Mouse (Mus musculus) kidney, embryonic 15.5 days (tissue): ENCODE measurements around the gene Nell1. TPM values are rescaled to one million over a fixed set of nuclear protein-coding genes. Genes with fewer than 3 reads are reported as not detected.
"Not testable (repeated sequence)": the region's sequence is repeated elsewhere in the genome, so short reads cannot be mapped to it uniquely, and the experiment has no call there.

Source experiments
- ATAC-seq: fragments of 200-750 bp; cut with Nextera tagmentation; replicated peaks from 2 replicates; pipeline ENCODE4 v1.8.0; 2017; ENCODE audit warnings: moderate TSS enrichment; ENCODE audit not compliant: low FRiP score
- H3K27ac ChIP-seq: fragments of 300-500 bp; sonication (generic); 2 replicates; pipeline ENCODE4 v1.5.1; 2015; ENCODE audit warnings: mild to moderate bottlenecking, inconsistent platforms
- H3K27me3 ChIP-seq: fragments of 300-500 bp; sonication (generic); 2 replicates; pipeline ENCODE4 v1.6.1; 2015; ENCODE audit warnings: inconsistent platforms
- H3K36me3 ChIP-seq: fragments of 300-500 bp; sonication (generic); 2 replicates; pipeline ENCODE4 v1.6.1; 2015; ENCODE audit warnings: inconsistent platforms
- H3K4me1 ChIP-seq: fragments of 300-500 bp; sonication (generic); 2 replicates; pipeline ENCODE4 v1.6.1; 2015; ENCODE audit warnings: inconsistent platforms
- H3K4me2 ChIP-seq: fragments of 300-500 bp; sonication (generic); 2 replicates; pipeline ENCODE4 v1.6.1; 2015; ENCODE audit warnings: moderate library complexity, mild to moderate bottlenecking, inconsistent platforms
- H3K4me3 ChIP-seq: fragments of 300-500 bp; sonication (generic); replicated peaks from 2 replicates; pipeline ENCODE4 v1.5.1; 2015; ENCODE audit warnings: mild to moderate bottlenecking, inconsistent platforms
- H3K9ac ChIP-seq: fragments of 300-500 bp; sonication (generic); 2 replicates; pipeline ENCODE4 v1.6.1; 2015; ENCODE audit warnings: mild to moderate bottlenecking, inconsistent platforms
- H3K9me3 ChIP-seq: fragments of 300-500 bp; sonication (generic); replicated peaks from 2 replicates; pipeline ENCODE4 v1.6.1; 2016; ENCODE audit warnings: inconsistent platforms
- WGBS: fragments of 180-500 bp; shearing (Covaris S2); methylation state at CpG from one replicate; pipeline ENCODE4 v1.1.7; 2015; ENCODE audit warnings: mixed read lengths; 5-methylcytosine and 5-hydroxymethylcytosine counted together
- polyA plus RNA-seq: library from polyadenylated mRNA; unstranded; fragments of >200 nt; fragmentation: Nextera tagmentation; extraction: Ambion mirVana; gene quantifications from 2 replicates; pipeline ENCODE4 v1.2.1, GENCODE M21; 2015

The Nell1 gene
- 11.5 and 12.3 TPM in 2 replicates for polyA plus RNA-seq

DNA sequence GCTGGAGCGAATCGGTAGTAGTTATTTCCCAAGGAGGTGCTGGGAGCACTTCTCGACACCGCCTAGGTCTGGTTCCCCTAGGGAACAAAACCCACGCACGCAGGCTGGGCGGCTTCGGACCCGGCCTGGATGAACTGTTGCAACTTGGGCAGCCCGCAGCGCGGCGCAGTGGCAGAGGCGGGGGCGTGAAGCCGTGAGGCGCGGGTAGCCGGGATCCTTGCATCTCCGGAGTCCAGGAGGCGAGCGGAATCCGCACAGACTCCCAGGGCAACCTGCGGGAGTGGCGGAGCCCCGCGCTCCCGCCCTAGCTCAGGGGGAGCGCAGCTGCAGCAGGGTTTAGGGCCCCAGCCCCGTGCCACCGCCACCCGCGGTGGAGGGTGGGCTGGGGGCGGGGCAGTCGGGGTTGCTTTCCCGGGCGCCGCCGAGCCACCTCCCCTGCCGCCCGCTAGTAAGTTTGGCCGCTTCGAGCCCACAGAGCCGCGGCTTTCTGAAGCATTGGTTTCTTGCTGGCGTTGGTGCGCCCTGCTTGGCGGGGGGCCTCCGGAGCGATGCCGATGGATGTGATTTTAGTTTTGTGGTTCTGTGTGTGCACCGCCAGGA is at the start of gene Nell1:
Gene Nell1 (plus strand): TSS at position 24 of the 600 bp plus-strand sequence.
- Histone ChIP-seq H3K4me3 (peak within 1 kb of the TSS; percentile 59), H3K27me3 (peaks cover 56% of the 10 kb centered on the region), H3K9ac (peak within 1 kb of the TSS; percentile 50), H3K27ac (no peak within 1 kb of the TSS), H3K4me2 (peak within 1 kb of the TSS; percentile 95), H3K36me3 (no peaks in the 10 kb centered on the region), H3K9me3 (no peaks in the 10 kb centered on the region), H3K4me1 (peaks cover 31% of the 10 kb centered on the region)
- under 1% methylated on average over 52 of the region's 52 CpGs for WGBS
- ATAC-seq: peak; percentile 62

DNA sequence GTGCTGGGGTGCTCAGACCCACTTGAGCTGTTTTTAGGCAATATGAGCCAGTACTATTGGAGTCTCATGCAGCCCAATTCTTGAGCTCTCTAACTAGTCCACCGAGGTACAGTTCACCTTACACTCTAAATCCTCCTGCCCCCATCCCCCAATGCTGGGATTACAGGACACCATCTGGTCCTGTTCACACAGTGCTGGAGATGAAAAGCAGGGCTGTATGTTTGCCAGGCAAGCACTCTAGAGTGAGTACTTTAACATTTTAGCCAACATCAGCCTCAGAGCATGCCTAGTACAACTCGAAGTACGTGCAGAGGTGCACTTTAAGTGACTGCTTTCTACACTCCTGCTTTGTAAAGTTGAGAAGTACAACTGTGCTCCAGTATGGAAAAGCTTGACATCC is 46.1 kb upstream of the Nell1 start:
- no peaks in the 10 kb centered on the region for H3K27me3 ChIP-seq
- no peak for ATAC-seq

DNA sequence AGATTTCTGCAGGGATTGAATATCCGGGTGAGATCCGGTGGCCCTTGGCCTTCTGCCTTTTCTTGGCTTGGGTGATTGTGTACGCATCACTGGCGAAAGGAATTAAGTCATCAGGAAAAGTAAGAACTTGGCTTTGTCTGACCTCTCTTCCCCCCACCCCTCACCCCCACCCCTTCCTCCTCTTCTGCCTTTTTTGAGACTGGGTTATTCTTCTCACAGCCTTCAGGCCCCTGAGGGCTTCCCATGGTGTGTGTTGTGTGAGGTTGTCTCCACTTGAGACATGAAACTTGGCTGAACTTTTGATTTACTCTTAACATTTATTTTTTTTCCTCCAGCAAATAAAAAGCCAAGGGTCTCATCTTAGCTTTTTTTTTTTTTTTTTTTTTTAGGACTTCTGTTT is 44.7 kb upstream of the Nell1 start:
- Histone ChIP-seq H3K4me1 (no peaks in the 10 kb centered on the region), H3K27ac (no peak overlapping the region), H3K27me3 (no peaks in the 10 kb centered on the region), H3K4me2 (no peak overlapping the region), H3K9me3 (no peaks in the 10 kb centered on the region), H3K4me3 (no peak overlapping the region), H3K36me3 (no peaks in the 10 kb centered on the region), H3K9ac (no peak overlapping the region)
- ATAC-seq: peak; percentile 57
- 36% methylated on average over 4 of the region's 4 CpGs for WGBS

More for the DNA sequence above, 46.1 kb upstream of the Nell1 start:
- no peak overlapping the region for H3K4me2 ChIP-seq
- H3K9ac ChIP-seq: no peak overlapping the region
- H3K4me1 ChIP-seq: no peaks in the 10 kb centered on the region
- no peak overlapping the region for H3K4me3 ChIP-seq
- WGBS: 60% methylated on average over 3 of the region's 3 CpGs
- no peak overlapping the region for H3K27ac ChIP-seq
- no peaks in the 10 kb centered on the region for H3K36me3 ChIP-seq
- no peaks in the 10 kb centered on the region for H3K9me3 ChIP-seq

DNA sequence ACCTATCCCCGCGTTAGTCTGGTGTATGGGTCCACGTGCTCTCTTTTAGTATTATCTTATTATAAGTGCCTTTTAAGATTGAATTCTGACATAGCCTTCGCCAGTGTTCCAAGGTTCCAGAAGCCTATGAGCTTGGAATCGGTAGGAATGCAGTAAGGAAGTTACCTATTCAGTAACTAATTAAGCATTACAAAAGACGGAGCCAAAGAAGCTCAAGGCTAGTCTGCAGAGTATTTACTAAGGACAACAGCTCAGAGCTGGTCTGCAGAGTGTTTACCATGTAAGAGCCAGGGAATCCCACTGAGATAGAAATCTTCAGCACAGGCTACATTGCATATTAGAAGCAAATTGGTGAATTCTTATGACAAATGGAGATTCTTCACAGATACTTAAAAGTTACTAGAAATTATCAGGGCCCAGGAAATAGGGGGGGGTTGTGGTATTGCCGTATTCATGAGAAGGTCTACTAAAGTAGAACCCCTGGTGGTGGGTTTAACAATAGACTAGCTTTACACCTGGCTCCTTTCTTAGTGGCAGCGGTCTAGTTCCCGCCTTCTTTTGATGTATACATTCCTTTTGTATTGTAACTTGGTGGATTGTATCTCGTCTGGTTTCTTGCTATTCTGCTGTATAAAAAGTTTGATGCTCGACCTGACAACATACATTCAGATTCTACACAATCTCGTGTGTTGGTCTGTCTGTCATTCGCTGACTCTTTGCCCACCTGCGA is 41.1 kb upstream of the Nell1 start:
- WGBS: 88% methylated on average over 14 of the region's 14 CpGs
- H3K27me3 ChIP-seq, ATAC-seq, H3K4me2 ChIP-seq, H3K4me3 ChIP-seq, H3K9me3 ChIP-seq, H3K36me3 ChIP-seq, H3K9ac ChIP-seq, H3K4me1 ChIP-seq, H3K27ac ChIP-seq: not testable (repeated sequence)

DNA sequence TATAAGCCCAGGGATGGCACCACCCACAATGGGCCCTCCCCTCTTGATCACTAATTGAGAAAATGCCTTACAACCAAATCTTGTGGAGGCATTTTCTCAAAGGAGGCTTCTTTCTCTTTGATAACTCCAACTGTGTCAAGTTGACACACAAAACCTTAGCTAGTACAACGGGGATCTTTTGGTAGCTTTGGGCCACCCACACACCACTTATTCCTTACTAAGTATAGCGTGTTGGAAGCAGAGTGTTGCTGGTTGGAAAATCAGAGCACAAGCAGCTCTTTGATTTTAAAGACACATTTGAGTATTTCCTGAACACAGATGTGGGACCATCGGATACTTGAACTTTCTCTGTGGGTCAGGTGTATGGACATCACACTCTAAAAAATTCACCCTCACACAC is 37.8 kb upstream of the Nell1 start:
- Histone ChIP-seq H3K4me2 (no peak overlapping the region), H3K9me3 (no peaks in the 10 kb centered on the region), H3K27me3 (no peaks in the 10 kb centered on the region), H3K4me1 (no peaks in the 10 kb centered on the region), H3K4me3 (no peak overlapping the region), H3K9ac (no peak overlapping the region), H3K27ac (no peak overlapping the region), H3K36me3 (no peaks in the 10 kb centered on the region)
- ATAC-seq: no peak
- WGBS: 87% methylated on average over 3 of the region's 3 CpGs

DNA sequence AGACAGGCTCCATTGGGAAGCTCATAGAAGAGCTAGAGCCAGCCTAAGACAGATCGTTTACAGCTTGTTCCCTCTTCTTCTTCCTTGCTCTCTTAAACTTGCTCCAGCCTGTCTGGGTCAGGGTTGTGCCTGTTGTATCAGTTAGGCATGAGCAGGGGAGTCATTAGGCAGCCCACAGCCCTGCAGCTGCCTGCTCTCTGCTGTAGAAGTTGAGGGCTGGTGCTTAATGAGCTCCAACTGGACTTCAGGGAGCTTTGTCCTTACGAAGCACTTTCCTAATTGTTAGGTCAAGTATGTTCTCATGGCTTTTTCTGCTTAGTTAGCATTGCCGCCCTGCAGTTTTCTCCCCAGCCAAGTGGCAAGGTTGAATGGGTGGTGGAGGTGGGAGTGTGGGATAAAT is 32.6 kb upstream of the Nell1 start:
- Histone ChIP-seq H3K4me1 (no peaks in the 10 kb centered on the region), H3K36me3 (no peaks in the 10 kb centered on the region), H3K27me3 (no peaks in the 10 kb centered on the region), H3K4me3 (no peak overlapping the region), H3K27ac (no peak overlapping the region; the same call in 1 of the 2 replicates), H3K9ac (no peak overlapping the region), H3K4me2 (no peak overlapping the region), H3K9me3 (no peaks in the 10 kb centered on the region)
- ATAC-seq: peak; percentile 66; the same call in 1 of the 2 replicates
- WGBS: 48% methylated on average over 3 of the region's 3 CpGs

DNA sequence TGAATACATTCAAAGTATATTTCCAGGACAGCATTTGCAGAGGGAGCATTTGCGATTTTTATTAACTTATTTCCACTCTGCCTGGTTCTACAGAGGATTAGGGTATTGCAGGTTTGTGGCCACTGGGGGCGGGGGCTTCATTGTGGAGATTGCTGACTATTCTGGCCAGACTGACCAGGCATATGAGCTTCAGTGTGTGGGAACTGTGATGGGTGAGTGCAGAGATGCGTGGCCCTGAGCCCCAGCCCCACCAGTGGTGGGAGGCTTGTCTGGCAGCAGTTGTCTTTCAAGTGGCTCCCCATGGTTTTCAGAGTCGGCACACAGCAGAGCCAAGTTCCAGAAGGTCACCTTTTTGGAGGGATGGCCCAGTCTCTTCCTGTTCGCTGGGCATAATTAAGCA is 32.2 kb upstream of the Nell1 start:
- Histone ChIP-seq H3K4me3 (no peak overlapping the region), H3K4me1 (no peaks in the 10 kb centered on the region), H3K36me3 (no peaks in the 10 kb centered on the region), H3K4me2 (no peak overlapping the region), H3K27ac (no peak overlapping the region), H3K9ac (no peak overlapping the region), H3K9me3 (no peaks in the 10 kb centered on the region), H3K27me3 (no peaks in the 10 kb centered on the region)
- ATAC-seq: peak; percentile 52; the same call in 1 of the 2 replicates
- WGBS: 57% methylated on average over 5 of the region's 5 CpGs

DNA sequence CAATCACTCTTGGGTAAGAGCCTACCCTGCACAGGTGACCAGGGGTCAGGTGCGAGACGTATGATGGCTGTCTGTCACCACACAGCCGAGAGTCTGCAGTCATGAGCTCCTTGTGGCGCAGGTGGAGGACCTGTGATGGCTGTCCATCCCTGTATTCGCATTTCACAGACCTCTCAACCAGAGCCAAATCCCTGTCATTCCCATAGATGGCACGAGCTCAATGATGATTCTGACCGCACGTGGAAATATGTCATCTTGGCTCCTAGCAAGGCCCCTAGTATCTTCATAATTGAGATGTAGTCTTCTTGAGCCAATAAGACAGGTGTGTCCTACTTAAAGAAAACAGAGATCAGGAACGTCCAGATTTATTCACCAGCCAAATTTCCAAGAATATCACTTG is 28.0 kb upstream of the Nell1 start:
- Histone ChIP-seq H3K4me3 (no peak overlapping the region), H3K27me3 (no peaks in the 10 kb centered on the region), H3K9ac (no peak overlapping the region), H3K9me3 (no peaks in the 10 kb centered on the region), H3K27ac (no peak overlapping the region), H3K4me2 (no peak overlapping the region), H3K36me3 (no peaks in the 10 kb centered on the region), H3K4me1 (no peaks in the 10 kb centered on the region)
- no peak for ATAC-seq
- WGBS: 90% methylated on average over 9 of the region's 9 CpGs

DNA sequence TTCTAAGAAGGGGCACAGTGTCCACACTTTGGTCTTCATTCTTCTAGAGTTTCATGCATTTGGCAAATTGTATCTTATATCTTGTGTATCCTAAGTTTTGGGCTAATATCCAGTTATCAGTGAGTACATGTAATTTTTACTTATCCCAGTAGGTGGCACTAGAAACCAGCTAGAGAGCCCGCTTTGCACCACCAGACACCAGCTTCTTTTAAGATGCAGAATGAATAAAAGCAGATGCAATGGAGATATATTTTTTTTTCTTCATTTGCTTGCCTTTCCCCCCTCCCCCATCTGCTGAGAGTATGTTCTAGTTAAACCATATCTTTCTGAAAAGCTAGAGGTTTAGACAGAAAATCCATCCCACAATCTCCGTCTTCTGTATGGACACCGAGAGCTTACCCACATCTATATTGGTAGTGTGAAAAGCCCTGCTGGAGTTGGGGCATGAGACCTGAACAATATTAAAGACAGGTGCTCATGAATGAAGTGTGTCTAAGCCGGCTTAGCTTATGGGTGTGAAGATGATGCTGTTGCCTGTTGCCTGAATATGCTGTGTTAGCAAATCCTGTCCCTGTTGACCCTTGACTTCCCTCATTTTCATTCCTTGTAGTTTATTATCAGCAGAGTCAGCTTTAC is 21.0 kb upstream of the Nell1 start:
- ATAC-seq: no peak
- H3K4me1 ChIP-seq: peaks cover 23% of the 10 kb centered on the region
- 51% methylated on average over 4 of the region's 4 CpGs for WGBS

DNA sequence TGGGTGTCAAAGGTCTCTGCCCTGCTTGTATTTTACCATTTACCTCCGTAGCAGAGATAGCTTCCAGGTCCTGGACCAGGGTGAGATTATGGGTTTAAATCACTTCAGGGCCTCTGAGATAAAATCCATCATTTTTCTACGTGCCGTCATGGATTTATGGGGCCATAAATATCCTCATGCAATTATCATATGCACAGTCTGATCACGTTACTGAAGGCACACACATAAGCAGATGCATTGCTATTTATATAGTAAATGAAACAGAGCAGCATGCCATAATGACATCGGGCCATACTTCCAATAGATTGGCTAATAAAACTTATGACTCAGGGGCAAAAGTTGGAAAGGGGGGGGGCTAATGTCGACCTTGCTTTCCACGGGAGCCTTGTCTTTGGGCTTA is 19.8 kb upstream of the Nell1 start:
- H3K27ac ChIP-seq: no peak overlapping the region
- H3K9ac ChIP-seq: no peak overlapping the region
- H3K9me3 ChIP-seq: no peaks in the 10 kb centered on the region
- no peaks in the 10 kb centered on the region for H3K36me3 ChIP-seq
- H3K4me3 ChIP-seq: no peak overlapping the region
- H3K27me3 ChIP-seq: no peaks in the 10 kb centered on the region
- no peak overlapping the region for H3K4me2 ChIP-seq
- no peak for ATAC-seq
- WGBS: 18% methylated on average over 7 of the region's 7 CpGs
- peaks cover 23% of the 10 kb centered on the region for H3K4me1 ChIP-seq

More for the DNA sequence above, 21.0 kb upstream of the Nell1 start:
- no peak overlapping the region for H3K4me2 ChIP-seq
- no peak overlapping the region for H3K27ac ChIP-seq
- no peak overlapping the region for H3K4me3 ChIP-seq
- H3K27me3 ChIP-seq: no peaks in the 10 kb centered on the region
- H3K9me3 ChIP-seq: no peaks in the 10 kb centered on the region
- no peak overlapping the region for H3K9ac ChIP-seq
- H3K36me3 ChIP-seq: no peaks in the 10 kb centered on the region

DNA sequence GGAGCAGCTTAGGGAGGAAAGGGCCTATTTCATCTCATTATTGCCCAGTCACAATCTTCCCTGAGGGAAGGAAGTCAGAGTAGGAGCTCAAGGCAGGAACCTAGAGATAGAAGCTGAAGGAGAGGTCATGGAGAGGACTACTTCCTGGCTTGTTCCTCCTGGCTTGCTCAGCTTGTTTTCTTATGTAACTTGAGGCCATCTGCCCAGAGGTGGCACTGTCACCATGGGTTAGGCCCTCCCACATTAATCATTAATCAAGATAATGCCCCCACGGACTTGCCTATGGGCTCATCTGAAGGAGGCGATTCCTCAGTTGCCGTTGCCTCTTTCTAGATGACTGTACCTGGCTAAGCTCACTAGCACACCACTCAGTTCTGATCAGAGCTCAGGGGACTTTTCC is 17.5 kb upstream of the Nell1 start:
- H3K27me3 ChIP-seq: no peaks in the 10 kb centered on the region
- H3K9ac ChIP-seq: no peak overlapping the region
- H3K27ac ChIP-seq: peak overlapping the region; percentile 41; the same call in 1 of the 2 replicates
- H3K36me3 ChIP-seq: no peaks in the 10 kb centered on the region
- H3K9me3 ChIP-seq: no peaks in the 10 kb centered on the region
- peak; percentile 80 for ATAC-seq
- no peak overlapping the region for H3K4me2 ChIP-seq
- no peak overlapping the region for H3K4me3 ChIP-seq
- peaks cover 23% of the 10 kb centered on the region for H3K4me1 ChIP-seq
- WGBS: 14% methylated on average over 3 of the region's 3 CpGs

DNA sequence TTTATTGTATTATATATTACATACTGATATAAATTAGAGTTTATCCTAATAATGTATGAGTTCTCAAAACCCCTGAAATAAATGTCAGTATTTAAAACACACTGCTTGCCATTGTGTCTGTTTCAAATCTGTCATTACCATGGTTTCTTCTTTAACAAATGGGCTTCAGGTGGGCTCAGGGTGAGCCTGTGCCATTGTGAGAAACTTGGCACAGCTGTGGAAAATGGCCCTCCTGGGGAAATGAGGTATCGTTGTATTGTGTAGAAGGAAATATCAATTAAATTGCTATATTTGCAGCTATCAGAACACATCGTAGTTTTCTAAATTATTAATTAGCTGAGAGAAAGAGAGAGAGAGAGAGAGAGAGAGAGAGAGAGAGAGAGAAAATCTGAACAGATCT is 10.9 kb upstream of the Nell1 start:
- Histone ChIP-seq H3K4me3 (no peak overlapping the region), H3K4me1 (no peaks in the 10 kb centered on the region), H3K27ac (no peak overlapping the region), H3K27me3 (no peaks in the 10 kb centered on the region), H3K4me2 (no peak overlapping the region), H3K9ac (no peak overlapping the region), H3K9me3 (no peaks in the 10 kb centered on the region), H3K36me3 (no peaks in the 10 kb centered on the region)
- WGBS: 89% methylated on average over 2 of the region's 2 CpGs
- no peak for ATAC-seq
